Mouse (Mus musculus): ENCODE measurements around the gene Atp8b4. TPM values are rescaled to one million over a fixed set of nuclear protein-coding genes. Genes with fewer than 3 reads are reported as not detected.

Gene Atp8b4
- total RNA-seq, 4 experiments from 2014 or later: 1.1 to 2.2 (median 1.6) TPM

- no peak for DNase-seq
Observed at GRCm38 (mm10) chr2:126432481-126433066, 67.9 kb downstream of the Atp8b4 start.

GRCm38 (mm10) chr2:126429282-126429681 lies 71.2 kb downstream of the Atp8b4 start:
- DNase-seq: peak; percentile 32

DNA sequence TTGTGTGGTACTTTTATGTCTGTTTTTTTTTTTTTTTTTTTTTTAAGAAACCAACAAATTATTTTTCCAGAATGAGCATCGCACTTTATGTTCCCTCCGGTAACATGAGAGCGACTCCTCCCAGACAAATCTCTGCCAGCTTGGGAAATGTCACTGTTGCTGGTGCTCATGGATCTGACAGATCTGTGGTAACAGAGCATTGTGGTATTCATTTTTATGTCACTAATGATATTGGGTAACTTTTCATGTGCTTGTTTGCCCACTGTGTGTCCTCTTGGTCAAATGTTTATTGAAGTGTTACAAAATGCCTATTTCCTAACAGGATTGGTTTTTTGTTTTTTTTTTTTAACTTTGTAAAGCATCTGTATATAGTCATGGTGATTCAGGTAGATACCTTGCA lies 75.3 kb downstream of the Atp8b4 start:
- DNase-seq: no peak

DNA sequence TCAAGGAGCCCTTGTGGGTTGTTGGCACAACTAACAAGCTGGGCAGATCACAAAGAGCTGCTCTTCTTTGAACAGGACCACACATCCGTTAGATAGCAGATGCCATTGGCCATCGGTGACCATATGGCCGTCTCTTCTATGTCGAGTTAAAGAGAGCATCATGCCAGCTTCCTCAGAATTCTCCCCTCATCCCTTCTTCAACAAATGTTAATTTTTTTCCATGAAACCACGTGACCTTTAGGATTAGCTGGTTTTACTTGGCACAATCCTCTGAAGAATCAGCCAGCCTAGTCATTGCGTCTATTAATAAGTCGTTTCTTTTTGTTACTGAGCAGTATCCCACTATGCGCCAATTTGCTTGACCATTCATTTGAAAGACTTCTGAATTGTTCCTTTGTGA lies 75.8 kb downstream of the Atp8b4 start:
- no peak for DNase-seq

DNA sequence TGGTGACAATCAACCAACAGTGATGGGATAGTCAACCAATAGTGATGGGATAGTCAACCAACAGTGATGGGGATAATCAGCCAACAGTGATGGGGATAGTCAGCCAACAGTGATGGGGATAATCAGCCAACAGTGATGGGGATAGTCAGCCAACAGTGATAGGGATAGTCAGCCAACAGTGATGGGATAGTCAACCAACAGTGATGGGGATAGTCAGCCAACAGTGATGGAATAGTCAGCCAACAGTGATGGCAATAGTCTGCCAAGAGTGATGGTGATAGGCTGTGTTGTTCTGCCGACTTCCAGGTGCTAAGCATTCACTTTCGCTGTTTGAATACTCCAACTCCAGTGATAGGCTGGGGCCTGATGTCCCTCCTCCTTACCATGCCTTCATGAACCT lies 79.6 kb downstream of the Atp8b4 start:
- no peak for DNase-seq

- DNase-seq: no peak
Observed at GRCm38 (mm10) chr2:126418916-126419315, 81.6 kb downstream of the Atp8b4 start.

DNA sequence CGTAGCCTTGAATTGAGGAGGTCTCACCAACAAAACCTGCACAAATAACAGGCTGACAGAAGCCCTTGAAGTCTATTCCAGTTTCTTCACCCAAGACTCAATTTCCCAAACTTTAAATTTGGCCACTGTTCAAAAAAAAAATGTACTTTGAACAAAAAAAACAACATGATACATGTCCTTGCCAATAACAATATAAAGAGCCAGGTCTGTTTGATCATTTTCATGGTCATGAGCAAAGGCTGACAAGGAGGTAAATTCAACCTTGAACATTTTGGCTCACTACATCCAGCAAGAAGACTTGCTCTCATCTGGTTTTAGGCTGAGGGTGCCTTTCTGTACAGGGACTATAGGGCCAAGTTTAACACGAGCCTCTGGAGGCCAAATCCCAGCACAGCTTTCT lies 83.7 kb downstream of the Atp8b4 start:
- no peak for DNase-seq

- peak; percentile 33 for DNase-seq
Observed at GRCm38 (mm10) chr2:126415981-126416380, 84.5 kb downstream of the Atp8b4 start.

GRCm38 (mm10) chr2:126412759-126413158 lies 87.7 kb downstream of the Atp8b4 start:
- DNase-seq: no peak

DNA sequence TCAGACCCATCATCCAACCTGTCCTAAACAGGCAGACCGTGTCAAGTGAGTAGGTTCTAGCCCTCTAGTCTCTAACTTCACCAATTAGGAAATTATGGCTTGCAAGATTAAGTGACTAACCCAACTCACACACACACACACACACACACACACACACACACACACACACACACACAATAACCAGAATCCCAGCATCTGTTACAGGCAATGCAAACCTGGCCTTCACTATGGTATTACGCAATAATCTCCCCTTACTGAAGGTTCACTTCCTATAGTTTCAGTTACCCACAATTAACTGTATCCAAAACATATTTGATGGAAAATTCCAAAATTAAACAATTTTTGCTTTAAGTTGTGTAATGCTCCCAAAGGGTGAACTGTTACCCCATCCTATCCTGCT lies 101.0 kb downstream of the Atp8b4 start:
- no peak for DNase-seq

DNA sequence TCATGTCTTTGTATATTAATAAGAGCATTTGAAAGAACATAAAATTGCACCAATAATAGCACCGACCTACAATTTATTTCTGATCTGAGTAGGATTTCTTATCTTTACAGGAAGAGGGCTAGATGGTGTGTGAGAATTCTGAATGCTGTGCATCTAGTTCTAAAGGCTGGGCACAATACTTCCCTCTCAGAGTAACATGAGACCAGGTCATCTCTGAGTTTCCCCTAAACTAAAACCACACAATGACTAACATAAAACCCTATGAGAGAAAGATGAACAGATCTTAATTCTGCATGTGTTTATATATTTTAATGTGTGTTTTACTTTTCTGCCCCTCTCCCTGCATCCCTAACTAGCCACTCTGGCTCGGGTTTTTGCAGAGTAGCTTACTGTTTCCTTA lies 101.5 kb downstream of the Atp8b4 start:
- no peak for DNase-seq

DNA sequence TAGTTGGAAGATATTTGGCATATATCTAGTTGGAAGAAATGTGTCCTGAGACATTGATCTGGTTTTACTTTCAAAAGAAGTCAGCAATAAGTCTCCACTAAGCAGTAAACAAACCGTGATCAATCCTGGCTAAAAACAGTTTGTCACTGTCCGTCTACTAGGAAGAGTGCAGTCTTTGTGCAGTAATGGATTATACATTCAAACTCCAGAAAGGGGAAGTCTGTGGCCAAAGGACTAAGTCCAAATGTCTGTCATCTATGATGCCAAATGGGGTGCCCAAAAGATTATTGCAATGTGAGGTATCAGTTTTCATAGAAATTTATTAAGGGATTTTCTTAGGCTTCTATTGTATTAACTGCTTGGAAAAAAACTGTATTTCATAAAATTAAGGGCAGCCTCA lies 102.3 kb downstream of the Atp8b4 start:
- DNase-seq: no peak

DNA sequence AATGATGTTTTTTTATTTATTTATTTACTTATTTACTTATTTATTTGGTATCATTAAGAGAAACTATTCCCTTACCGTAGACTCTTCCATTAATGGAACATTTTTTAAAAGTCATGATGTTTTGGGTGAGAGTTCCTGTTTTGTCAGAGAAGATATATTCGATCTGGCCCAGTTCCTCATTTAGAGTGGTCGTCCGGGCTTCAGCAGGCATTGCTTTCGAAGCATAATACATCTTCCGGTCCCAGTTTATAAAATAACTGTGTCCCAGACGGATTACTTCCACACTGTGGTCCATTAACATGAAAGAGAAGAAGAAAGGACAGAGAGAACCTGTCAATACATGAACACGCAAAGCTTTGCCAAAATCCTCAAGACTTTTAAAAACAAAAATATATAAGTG lies 103.0 kb downstream of the Atp8b4 start:
- no peak for DNase-seq

DNA sequence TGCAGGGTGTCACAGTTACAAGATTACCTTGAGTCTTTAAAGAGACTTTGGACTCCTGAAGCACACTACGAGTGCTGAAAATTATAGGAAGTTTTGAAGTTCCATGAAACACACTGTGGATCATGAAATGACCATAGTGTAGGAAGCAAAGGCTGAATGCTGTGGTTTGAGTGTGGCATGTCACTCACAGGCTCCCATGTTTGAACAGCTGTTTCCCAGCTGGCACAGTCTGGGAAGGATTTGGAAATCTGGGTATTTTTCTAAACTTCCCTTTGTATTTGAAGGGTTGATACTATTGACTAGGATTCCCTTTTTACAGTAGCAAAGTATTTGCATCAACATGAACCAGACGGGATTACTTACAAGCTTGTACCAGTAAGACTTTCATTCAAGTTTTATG lies 105.5 kb downstream of the Atp8b4 start:
- DNase-seq: no peak

DNA sequence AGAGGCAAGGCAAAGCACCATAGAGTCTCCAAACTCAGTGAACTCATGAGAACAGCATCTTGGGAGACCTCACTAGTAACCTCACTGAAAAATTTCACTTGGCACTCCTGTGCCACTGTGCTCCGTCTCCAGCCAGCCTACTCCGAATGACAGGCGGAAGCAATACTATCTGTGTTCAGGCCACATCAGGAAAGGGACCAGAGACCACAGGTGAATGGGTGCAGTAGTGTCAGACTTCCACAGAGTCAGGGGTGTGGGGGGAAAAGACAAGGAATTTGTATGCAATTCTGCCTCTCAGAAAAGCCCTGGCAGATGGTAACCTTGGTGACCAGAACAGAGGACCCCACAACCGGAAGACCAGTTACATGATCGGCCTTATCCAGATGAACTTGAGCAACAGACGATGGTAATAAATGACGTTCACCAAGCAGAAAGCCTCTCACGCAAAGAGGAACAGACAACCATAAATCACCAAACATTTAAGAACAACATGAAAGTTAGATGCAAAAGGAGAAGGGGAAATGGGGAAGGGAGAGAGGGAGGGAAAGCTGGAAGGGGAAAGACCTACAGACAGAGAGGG lies 112.9 kb downstream of the Atp8b4 start:
- no peak for DNase-seq

GRCm38 (mm10) chr2:126386056-126386455 lies 114.4 kb downstream of the Atp8b4 start:
- no peak for DNase-seq

DNA sequence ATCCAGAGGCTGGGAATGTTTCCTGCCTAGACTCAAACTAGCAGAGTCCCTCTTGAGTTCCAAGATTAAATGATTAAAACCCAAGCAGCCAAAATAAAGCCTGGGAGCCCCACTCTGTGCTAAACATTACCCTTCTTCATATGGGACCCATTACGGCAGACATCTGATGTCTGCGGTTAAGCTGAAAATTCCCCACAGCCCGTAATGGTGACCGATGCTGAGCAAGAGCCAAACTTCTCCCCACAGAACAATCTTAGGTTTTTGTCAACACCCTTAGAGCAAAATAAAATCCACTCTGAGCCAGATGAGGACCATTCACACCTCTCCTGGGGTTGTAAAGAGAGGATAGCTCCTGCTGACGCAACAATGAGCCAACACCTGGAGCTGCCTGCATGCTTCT lies 120.2 kb downstream of the Atp8b4 start:
- DNase-seq: no peak

- DNase-seq: no peak
Observed at GRCm38 (mm10) chr2:126371634-126372033, 128.8 kb downstream of the Atp8b4 start.

- DNase-seq: no peak
Observed at GRCm38 (mm10) chr2:126369815-126370214, 130.7 kb downstream of the Atp8b4 start.

- DNase-seq: no peak
Observed at GRCm38 (mm10) chr2:126363745-126364725, 136.4 kb downstream of the Atp8b4 start.

DNA sequence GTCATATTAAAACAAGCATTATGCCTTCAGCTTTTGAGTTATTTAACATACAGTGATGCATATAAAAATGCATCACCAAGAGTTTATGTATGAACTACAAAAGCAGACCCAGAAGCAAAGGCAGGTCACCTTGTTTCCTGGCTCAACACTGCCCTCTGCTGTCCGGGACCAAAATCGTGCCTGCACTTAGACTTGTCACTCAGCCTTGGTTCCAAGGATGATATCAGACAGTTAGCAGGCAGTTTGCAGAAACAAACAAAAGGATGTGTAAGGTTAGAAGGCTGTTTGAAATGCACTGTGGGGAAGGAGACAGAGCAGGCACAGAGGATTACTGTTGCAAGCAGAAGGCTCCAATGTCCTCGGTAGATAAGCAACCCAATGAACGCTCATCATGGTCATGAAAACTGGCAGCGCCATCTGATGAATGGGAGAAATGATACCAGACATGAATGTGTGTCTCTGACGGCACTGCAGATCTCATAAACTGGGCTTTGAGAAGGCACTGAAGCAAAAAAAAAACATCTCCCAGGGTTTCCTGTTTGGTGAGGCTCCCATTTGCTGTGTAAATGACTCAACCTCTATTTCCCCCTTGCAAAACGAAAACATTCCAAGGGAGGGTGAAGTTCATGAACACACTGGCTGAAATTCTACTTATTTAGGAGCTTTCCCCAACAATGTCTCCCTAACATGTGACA lies 137.3 kb downstream of the Atp8b4 start:
- DNase-seq: peak; percentile 80

- DNase-seq: no peak
Observed at GRCm38 (mm10) chr2:126361131-126361810, 139.2 kb downstream of the Atp8b4 start.

Measured in adrenal gland, adult 8-10 months (tissue).